Mouse (Mus musculus): Measurements from ENCODE around the gene Pde6d.
"Not testable (repeated sequence)": the region's sequence is repeated elsewhere in the genome, so short reads cannot be mapped to it uniquely, and the experiment has no call there.

The Pde6d gene

DNA sequence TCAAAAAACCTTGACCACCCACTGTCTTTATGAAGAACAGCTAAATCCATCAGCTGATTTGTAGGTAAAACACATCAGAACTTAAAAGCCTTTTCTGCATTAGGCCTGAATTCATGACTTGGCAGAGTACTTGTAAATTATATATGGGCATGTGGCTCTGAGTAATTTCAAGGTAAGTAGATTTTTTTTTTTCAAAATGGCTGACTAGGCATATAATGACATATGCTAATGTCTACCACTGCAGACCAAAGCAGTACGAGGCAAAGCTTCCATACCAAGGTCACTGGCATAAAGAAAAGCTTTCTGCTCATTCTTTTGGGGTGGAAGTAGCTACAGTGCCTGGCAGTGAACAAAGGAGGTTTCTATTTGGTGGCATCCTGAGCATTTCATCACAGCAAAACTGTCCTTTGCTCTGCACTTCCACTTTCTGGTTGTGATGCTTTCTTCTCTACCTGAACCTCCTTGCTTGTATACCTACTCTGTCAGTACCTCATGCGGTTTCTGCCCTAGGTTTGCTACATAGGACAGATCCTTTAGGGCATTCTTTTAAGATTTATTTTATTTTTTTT, 13.1 kb downstream of the Pde6d start:
- DNase-seq (ENCODE audit: low read depth in 1 of 2, low spot score in 2 of 2): no peak

- DNase-seq (ENCODE audit: low read depth in 1 of 2, low spot score in 2 of 2): no peak
These were observed 14.0 kb downstream of the Pde6d start for GRCm38 (mm10) chr1:86568409-86568808.

GRCm38 (mm10) chr1:86562663-86563062, 19.8 kb downstream of the Pde6d start:
- no peak for DNase-seq (ENCODE audit: low read depth in 1 of 2, low spot score in 2 of 2)

- DNase-seq (ENCODE audit: low read depth in 1 of 2, low spot score in 2 of 2): no peak
These were observed 23.2 kb downstream of the Pde6d start for GRCm38 (mm10) chr1:86559232-86559631.

DNA sequence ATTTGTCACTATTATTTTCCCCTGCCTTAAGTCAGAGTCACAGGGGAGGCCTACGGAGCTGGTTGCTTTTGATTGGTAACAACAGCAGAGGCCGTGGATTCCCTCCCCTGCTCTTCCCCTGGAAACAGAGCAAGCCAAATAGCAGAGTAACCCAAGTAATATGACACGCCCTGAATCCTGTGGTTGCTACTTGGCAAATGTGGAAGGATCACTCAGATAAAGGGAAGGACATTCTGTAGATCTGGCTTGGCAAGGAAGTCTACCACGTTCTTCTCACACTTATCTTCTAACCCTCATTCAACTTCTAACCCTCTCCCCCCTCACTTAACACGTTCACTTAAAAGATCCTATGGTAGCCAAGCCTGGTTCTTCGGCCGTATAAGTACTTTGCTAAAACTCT, 24.6 kb downstream of the Pde6d start:
- no peak for DNase-seq (ENCODE audit: low read depth in 1 of 2, low spot score in 2 of 2)

DNA sequence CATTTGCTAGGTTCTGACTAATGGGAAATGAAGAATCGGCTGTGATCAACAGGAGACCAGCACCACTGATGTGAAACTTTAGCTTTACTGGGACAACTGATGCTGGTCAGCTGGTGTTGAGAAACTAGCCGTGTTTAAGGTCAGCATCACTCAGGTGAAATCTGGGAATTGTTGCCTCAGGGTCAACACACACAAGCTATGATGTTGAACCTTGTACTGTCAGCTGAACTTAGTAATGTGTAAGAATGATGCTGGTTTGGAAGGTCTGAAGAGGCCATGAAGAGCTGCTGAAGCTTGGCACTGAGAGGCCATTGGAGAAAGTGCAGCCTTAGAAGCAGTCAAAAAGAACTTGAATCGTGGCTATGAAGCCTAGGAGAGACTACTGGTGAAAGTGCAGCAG, 26.8 kb downstream of the Pde6d start:
- no peak for DNase-seq (ENCODE audit: low read depth in 1 of 2, low spot score in 2 of 2)

DNA sequence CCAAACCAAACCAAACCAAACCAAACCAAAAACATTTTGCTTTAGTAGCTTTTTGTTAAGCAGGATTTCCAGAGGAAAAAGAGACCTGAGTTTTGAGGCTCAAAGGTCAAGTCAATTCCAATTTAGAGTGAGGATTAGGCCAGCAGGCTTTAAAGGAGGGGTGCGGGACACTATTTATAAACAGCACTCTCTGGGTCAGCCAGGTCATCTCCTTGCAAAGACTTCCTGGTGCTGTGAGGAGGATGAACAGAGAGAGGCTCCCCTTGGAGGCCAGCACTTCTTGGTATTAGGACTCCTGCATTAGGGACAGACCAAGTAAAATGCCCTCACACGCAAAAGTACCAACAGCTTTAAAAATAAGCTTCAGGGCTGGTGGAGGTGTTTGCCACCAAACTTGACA, 30.6 kb downstream of the Pde6d start:
- DNase-seq (ENCODE audit: low read depth in 1 of 2, low spot score in 2 of 2): no peak

DNA sequence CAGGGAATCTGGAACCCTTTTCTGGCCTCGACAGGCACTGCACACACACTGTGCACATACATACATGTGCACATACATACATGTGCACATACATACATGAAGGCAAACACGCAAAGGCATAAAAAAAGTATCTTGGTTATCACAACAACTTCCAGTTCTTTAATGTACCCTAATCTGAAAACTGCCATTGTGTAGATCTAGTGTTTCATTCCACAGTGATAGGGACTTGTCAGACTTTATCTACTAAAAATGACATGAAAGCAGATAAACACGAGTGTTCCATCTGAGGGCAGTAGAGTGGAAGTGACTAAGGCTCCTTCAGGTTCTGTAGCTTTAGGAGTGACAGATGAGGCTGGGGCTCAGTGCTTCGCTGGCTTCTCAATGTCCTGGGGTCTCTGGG, 31.1 kb downstream of the Pde6d start:
- DNase-seq (ENCODE audit: low read depth in 1 of 2, low spot score in 2 of 2): no peak

DNA sequence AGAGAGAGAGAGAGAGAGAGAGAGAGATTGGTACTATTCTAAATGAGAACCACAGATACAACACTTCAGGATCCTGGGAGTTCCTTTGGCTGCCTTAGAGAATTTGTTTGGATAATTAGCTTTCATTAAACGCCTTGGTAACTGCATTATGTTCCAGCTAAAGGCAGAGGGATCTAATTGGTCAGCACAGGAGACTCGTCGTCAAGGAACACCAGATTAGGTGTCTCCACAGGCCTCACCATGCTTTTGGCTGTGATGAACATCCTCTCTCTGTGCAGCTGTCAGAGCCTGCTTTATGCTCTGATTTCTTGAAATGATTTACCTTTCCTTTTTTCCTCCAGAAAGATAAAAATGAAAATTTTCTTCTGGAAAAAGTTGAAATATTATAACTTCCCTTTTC, 35.6 kb downstream of the Pde6d start:
- DNase-seq (ENCODE audit: low read depth in 1 of 2, low spot score in 2 of 2): no peak

GRCm38 (mm10) chr1:86542584-86542983, 39.8 kb downstream of the Pde6d start:
- DNase-seq (ENCODE audit: low read depth in 1 of 2, low spot score in 2 of 2): no peak

DNA sequence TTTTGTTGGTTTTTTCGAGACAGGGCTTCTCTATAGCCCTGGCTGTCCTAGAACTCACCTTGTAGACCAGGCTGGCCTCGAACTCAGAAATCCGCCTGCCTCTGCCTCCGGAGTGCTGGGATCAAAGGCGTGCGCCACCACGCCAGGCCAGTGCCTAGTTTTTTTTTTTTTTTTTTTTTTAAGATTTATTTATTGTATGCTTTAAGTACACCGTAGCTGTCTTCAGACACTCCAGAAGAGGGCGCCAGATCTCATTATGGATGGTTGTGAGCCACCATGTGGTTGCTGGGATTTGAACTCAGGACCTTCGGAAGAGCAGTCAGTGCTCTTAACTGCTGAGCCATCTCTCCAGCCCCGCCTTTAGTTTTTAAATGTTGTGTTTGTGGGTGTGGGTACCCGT, 42.8 kb downstream of the Pde6d start:
- DNase-seq (ENCODE audit: low read depth in 1 of 2, low spot score in 2 of 2): not testable (repeated sequence)

GRCm38 (mm10) chr1:86538383-86538782, 44.0 kb downstream of the Pde6d start:
- DNase-seq (ENCODE audit: low read depth in 1 of 2, low spot score in 2 of 2): no peak

DNA sequence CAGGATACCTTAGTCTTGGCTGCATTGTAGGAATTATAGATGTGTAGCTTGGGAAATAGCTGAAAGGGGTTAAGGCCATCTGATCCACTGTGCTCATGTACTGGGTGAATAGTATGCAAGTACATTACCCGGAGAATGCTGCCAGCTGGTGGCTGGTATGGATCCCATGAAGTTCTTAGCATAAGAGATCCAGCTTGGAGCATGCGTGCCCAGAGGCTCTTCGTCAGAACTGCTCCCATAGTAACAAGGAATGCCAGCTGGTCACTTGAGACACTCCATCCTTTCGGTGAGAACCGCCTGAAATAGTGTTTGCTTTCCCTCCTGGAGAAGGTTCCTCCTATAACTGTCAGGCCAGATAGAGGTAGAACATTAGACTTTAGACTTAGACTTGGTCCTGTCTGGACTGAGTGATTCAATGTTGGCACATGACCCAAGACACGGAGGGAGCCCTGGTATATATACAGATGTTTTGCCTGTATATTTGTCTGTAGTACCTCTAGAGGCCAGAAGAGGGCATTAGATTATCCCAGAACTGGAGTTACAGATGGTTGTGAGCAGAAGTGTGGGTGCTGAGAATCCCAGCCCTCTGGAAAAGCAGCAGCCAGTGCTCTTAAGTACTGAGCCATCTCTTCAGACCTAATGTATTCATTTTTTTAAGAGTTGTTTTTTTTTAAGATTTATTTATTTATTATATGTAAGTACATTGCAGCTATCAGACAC, 48.9 kb downstream of the Pde6d start:
- no peak for DNase-seq (ENCODE audit: low read depth in 1 of 2, low spot score in 2 of 2)

- peak; percentile 84 to 89 for DNase-seq (ENCODE audit: low read depth in 1 of 2, low spot score in 2 of 2)
These were observed 49.9 kb downstream of the Pde6d start for GRCm38 (mm10) chr1:86532362-86533051.

DNA sequence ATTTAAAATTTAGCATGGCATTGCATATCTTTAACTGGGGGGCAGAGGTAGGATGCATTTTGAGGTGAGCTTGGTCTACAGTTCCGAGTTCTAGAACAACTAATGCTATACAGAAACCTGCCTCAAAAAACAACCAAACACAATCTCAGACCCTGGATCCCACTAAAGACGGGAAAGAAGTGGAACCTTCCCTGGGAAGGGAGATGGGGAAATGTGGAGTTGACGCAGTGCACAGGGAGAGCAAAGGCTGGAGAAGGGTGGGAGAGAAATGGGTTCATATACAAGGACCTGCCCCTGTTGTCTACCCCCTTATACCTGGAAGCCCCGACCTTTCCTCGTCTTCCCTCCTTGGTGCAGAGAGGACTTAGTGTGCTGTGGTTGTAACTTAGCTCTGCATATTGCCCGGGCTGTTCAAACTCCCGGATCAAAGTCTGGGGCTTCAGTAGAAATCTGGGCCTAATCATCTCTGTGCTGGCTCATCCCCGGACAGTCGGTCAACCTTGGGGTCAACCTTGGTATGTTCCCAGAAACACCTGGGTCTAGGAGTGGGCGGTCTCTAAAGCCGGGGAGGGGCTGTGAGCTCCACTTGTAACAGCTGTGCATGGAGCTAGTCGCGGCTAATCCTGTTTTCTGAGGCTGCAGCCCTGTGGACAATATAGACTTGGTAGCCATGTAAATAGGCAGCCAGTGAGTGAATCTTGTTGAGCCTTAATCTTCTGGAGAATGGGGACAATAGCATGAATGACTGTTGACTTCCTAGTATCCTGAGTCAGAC, 50.7 kb downstream of the Pde6d start:
- no peak for DNase-seq (ENCODE audit: low read depth in 1 of 2, low spot score in 2 of 2)

DNA sequence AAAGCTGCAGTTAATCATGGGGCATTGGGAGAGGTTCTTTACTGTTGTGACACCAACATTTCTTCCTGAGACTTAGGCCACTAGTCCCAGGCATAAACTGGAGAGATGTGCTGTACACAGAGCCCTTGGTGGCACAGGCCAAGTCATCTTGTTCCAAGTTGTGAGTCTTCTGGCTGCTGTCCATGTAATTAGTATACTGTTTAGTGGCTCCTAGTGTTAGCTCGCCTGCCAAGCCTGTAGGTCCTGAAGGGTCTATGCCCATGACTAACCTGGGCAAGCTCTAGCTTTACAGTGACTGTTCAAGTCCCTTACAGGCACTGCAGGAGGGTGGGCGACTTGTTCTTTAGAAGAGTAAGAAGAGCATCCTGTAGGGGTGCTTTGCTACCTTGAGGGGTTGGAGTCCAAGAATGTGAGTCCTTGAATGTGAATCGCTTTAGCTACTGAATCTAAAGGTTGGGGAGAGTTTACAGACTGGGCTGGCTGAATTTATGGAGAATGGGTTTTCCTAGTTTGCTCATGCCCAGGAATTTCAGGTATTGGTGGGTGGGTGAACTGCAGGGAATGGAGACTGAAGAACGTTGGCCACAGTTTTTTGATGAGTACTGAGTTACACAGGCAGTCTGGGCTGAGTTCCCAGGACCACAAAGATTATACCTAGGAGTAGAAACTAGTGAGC, 51.4 kb downstream of the Pde6d start:
- DNase-seq (ENCODE audit: low read depth in 1 of 2, low spot score in 2 of 2): no peak

- DNase-seq (ENCODE audit: low read depth in 1 of 2, low spot score in 2 of 2): no peak
These were observed 52.8 kb downstream of the Pde6d start for GRCm38 (mm10) chr1:86529590-86529989.

GRCm38 (mm10) chr1:86528571-86529180, 53.8 kb downstream of the Pde6d start:
- DNase-seq (ENCODE audit: low read depth in 1 of 2, low spot score in 2 of 2): no peak

GRCm38 (mm10) chr1:86527599-86528486, 54.6 kb downstream of the Pde6d start:
- DNase-seq (ENCODE audit: low read depth in 1 of 2, low spot score in 2 of 2): peak; percentile 76 to 90
